Mouse (Mus musculus) gonadal fat pad, adult 2 months (tissue): ENCODE measurements around the gene Pacsin2. TPM values are rescaled to one million over a fixed set of nuclear protein-coding genes. Genes with fewer than 3 reads are reported as not detected.

ENCODE experiments used
- DNase-seq: peaks from one replicate; pipeline ENCODE4 v3.0.0-alpha.2; 2012; ENCODE audit warnings: low read depth
- polyA plus RNA-seq: library from polyadenylated mRNA; depleted of rRNA; stranded (reverse); fragments of >200 nt; gene quantifications from 2 replicates; pipeline ENCODE4 v1.2.3, GENCODE M21; 2012

The Pacsin2 gene
- polyA plus RNA-seq, 1 experiment = 39.6 TPM

GRCm38 (mm10) chr15:83451621-83452210 is 12.7 kb downstream of the Pacsin2 start:
- no peak for DNase-seq

GRCm38 (mm10) chr15:83450007-83450406 is 14.4 kb downstream of the Pacsin2 start:
- no peak for DNase-seq

GRCm38 (mm10) chr15:83448646-83449045 is 15.8 kb downstream of the Pacsin2 start:
- no peak for DNase-seq

DNA sequence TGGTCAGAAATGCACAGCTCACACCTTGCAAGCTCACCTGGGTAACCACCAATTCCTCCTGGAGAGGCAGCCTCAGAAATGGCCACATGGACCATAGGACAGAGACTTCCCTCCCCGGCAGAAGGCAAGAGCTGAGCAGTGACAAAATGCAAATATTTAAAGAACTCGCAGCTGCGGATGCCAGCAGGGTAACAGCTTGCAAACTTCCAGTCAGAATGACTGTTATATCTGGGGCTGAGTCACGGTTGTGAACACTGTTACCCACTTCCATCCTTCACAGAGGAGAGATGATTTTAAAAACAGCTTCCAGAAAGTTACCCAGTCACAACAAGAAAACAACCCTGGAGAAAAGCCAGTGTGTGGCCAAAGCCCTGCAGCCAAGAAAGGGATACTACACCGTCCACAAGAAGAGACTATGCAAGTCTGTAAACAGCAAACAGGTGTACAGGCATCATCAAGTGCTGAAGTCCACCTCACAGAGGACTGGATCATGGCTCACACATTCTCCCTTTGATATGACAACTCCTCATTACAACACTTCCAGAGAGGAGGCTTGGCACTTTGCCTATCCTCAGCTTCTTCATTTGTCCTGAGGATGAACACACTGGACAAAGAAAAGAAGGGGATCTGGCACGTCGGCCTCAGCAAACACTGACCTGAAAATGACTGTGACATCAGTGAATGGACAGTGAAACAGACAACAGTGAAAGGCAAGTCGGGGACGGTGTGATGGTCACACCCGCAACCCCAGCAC is 16.4 kb downstream of the Pacsin2 start:
- no peak for DNase-seq

- DNase-seq = no peak
Observed at GRCm38 (mm10) chr15:83445908-83446307, 18.5 kb downstream of the Pacsin2 start.

DNA sequence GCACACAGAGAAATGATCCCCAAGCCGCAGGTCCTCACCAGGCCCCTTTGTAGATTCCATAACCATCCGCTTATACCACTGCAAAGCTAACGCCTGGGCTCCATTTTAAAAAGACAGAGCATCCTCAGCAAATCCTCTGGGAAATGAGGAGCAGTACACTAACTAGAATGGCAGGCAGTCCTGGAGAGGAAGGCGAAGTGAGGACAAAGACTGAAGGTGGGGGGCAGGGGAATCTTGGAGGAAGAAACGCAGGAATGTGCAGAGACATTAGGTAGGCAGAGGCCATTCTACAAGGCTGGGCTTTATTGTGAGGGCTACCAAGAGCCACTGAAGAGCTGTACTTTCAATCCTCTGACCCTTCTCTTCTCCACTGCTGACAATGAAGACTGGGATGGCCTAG is 19.0 kb downstream of the Pacsin2 start:
- no peak for DNase-seq

DNA sequence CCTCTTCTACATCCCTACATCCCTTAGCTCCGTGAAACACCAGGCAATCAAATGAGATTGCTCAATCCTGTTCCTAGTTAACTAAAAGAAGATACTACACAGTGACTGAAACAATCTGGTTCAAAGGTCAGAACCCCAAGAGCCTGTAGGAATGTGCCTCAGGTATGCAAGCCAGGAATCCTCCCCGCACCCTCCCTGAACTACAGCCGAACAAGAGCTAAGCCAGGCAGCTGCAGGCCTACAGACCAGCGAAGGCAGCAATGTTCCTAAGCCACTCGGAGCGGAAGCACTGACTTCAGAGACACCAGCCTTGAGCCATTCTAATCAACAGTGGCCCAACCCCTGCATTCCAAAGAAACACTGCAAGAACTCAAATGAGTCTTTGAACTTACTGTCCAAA is 20.0 kb downstream of the Pacsin2 start:
- DNase-seq = peak; percentile 55

DNA sequence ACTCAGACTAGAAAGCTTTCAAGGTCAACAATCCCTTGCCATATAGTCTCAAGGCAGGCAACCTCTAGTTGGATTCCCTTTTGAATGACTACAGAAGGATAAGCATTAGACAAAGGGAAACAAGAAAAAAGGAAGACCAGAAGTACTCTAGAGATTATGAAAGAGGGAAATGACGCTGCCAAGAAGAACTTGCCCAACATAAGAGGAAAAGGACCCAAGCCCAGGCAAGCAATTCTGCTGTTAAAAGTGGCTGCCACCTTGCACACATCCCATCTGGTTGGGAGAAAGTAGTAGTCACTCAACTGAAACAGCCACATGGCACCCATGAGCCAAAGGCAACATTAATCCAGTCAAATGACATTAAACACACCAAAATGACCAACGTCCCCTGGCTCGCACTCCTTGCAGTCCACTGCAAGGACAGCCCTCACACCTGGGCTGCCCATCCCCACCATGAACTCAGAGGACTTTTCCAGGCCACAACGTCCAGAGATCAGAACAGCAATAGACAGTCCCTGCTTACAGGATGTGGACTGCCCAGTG is 21.8 kb downstream of the Pacsin2 start:
- no peak for DNase-seq

- peak; percentile 57 for DNase-seq
Observed at GRCm38 (mm10) chr15:83440726-83441125, 23.7 kb downstream of the Pacsin2 start.

GRCm38 (mm10) chr15:83436541-83436940 is 27.9 kb downstream of the Pacsin2 start:
- DNase-seq = no peak

- DNase-seq = no peak
Observed at GRCm38 (mm10) chr15:83435324-83436090, 28.9 kb downstream of the Pacsin2 start.

GRCm38 (mm10) chr15:83434692-83435091 is 29.7 kb downstream of the Pacsin2 start:
- no peak for DNase-seq

DNA sequence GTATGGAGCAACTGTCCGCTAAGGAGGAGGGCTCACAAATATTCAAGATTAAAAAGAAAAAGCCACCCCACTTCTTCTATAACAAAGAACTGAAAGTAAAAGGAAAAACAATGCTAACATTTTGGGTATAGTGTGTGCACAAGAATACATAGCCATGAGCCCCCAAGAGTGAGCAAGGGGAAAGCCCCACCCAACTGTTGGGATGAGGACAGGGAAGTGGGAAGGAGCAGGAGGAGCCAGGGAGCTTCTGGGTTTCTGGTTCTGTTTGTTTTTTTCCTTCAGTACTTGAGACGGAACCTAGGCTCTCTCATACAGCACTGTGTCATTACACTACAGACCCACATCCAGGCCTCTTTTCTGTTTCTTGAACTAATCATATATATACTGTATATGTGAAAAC is 31.1 kb downstream of the Pacsin2 start:
- no peak for DNase-seq

GRCm38 (mm10) chr15:83432231-83433031 is 32.0 kb downstream of the Pacsin2 start:
- no peak for DNase-seq

GRCm38 (mm10) chr15:83430986-83431763 is 33.2 kb downstream of the Pacsin2 start:
- no peak for DNase-seq

DNA sequence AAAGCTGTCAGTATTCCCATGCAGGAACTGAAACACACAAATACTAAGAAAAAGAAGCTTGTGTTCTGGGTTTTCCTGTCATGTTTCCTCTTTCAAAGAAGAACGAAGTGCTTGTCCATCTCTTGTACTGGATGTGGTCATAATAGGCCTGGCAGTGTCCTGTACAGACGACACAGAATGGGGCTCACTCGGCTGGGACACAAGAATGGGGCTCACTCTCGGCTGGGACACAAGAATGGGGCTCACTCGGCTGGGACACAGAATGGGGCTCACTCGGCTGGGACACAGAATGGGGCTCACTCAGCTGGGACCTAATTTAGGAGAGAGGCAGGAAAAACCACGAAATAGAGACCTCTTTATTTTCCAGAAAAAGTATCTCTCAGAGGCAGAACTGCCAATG is 34.0 kb downstream of the Pacsin2 start:
- no peak for DNase-seq

DNA sequence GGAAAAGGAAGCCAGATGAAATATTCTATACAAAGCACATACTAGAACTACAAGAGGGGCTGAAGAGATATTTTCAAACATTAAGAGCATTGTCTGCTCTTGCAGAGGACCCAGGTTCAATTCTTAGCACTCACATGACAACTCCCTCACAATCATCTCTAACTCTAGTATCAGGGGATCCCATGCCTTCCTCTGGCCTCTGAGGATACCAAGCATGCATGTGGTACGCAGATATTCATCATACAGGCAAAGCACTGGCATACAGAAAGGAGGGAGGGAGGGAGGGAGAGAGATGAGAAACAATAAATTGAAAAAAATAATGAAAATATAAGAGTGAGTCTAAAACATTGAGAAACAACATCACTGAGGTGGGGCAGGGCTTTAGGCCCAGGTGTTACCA is 35.8 kb downstream of the Pacsin2 start:
- DNase-seq = no peak

- DNase-seq = no peak
Observed at GRCm38 (mm10) chr15:83427294-83428163, 36.9 kb downstream of the Pacsin2 start.

- no peak for DNase-seq
Observed at GRCm38 (mm10) chr15:83425794-83426193, 38.6 kb downstream of the Pacsin2 start.

GRCm38 (mm10) chr15:83425277-83425676 is 39.1 kb downstream of the Pacsin2 start:
- DNase-seq = no peak
